Mouse (Mus musculus): ENCODE measurements around the gene Tlx2. TPM values are rescaled to one million over a fixed set of nuclear protein-coding genes. Genes with fewer than 3 reads are reported as not detected.

Gene Tlx2
- polyA plus RNA-seq (2012; rRNA removed), result not detected in 2 replicates

DNA sequence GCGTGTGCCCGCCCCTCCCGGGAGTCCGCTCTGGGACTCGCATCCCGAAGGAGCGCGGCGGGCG lies at the start of gene Tlx2:
TSS of gene Tlx2 (minus strand) at position 47 of the 64 bp plus-strand sequence.
- DNase-seq (ENCODE audit: low read depth), result no peak

- no peak for DNase-seq (ENCODE audit: low read depth)
Observed at GRCm38 (mm10) chr6:83119734-83120051, 49.6 kb upstream of the Tlx2 start.

DNA sequence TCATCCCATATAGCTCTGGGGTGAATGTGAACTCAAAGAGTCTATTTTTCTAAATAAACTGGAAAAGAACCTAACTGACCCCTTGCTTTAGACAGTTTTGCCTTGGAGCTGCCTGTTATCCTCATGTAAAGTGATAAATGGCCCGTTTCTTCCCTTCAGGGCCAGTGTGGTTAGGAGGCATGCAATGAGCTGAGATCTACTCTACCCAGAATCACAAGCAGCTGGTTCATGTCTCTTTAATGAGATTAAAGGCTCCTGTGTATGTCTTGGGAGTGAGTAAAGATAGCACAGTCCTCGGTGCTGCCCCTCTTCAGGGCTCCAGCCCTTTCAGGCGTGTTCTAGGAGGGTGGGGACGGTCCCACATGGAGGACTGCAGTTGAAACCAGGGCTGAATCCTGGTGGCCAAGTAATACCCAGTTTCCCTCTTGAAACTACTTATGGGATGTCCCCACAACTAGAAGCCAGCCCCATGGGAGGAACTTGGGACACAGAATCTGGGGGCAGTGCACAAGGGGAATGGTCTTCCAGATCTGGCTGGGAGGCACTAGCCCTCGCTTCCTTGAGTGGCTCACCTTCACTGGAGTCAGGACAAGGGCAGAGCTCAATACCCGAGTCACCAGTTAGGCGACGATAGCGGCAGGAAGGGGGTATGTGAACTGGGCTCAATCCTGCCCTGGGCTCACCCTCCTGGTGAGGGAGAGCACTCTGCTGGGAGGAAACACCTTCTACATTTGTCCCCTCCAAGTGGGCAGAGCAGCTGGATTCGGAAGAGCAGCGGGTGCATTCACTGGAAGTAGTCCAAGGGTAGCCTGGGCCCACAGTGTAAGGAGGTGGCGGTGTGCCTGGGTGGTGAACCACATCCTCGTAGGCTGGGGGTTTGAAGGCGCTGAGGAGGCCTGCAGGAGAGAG lies 49.0 kb upstream of the Tlx2 start:
- no peak for DNase-seq (ENCODE audit: low read depth)

DNA sequence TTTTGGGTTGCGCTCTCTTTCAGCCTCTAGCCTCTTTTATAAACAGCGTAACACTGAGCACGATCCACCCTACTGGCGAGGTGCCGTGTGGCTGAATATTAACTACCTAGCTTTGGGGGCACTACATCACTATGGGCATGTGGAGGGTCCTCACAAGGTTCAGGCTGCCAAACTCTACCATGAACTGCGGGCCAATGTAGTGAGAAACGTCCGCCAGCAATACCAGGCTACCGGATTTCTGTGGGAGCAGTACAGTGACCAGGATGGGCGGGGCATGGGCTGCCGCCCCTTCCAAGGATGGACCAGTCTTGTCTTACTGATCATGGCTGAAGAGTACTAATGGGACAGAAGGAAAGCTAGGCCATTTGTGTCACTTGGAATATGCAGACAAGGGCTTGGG lies 48.3 kb upstream of the Tlx2 start:
- DNase-seq (ENCODE audit: low read depth), result no peak

DNA sequence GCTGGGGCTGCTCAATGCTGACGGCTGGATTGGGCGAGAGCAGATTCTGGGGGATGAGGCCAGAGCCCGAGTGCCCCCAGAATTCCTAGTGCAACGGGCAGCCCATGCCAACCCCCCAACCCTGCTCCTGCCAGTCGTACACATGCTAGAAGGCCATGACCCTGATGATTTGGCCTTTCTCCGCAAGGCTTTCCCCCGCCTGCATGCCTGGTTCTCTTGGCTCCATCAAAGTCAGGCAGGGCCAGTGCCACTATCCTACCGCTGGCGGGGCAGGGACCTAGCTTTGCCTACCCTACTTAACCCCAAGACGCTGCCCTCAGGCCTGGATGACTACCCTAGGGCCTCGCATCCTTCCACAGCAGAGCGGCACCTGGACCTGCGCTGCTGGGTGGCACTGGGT lies 47.5 kb upstream of the Tlx2 start:
- DNase-seq (ENCODE audit: low read depth), result no peak

GRCm38 (mm10) chr6:83117165-83117438 lies 47.0 kb upstream of the Tlx2 start:
- no peak for DNase-seq (ENCODE audit: low read depth)

DNA sequence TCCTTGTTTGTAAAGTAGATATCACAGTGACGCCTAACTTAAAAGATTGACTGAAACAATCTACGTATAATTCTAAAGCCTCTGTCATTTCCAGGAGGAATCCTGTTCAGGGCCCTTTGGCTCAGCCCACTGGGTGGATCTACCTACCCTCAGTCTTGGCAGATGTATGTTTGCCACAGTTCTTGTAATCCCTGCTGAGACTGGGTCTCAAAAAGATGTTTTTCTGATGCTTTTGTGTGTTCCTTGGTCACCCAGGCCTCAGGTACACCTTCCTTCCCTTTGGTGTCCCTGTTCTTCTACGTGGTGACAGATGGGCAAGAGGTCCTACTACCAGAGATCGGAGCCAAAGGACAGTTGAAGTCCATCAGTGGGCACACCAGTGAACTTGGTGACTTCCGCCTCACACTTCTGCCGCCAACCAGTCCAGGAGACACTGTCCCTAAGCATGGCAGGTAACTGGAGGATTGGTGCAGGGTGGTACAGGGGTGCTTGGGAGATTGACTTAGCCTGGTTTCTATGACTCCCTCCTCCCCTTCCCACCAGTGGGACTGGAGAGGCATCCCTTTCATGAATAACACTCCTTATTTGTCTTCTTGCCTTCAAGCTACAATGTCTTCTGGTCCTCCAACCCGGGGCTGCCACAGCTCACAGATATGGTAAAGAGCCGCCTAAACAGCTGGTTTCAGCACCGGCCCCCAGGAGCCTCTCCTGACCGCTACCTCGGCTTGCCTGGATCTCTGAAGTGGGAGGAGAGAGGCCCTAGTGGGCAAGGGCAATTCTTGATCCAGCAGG lies 46.5 kb upstream of the Tlx2 start:
- no peak for DNase-seq (ENCODE audit: low read depth)

- DNase-seq (ENCODE audit: low read depth), result no peak
Observed at GRCm38 (mm10) chr6:83115682-83116372, 45.7 kb upstream of the Tlx2 start.

DNA sequence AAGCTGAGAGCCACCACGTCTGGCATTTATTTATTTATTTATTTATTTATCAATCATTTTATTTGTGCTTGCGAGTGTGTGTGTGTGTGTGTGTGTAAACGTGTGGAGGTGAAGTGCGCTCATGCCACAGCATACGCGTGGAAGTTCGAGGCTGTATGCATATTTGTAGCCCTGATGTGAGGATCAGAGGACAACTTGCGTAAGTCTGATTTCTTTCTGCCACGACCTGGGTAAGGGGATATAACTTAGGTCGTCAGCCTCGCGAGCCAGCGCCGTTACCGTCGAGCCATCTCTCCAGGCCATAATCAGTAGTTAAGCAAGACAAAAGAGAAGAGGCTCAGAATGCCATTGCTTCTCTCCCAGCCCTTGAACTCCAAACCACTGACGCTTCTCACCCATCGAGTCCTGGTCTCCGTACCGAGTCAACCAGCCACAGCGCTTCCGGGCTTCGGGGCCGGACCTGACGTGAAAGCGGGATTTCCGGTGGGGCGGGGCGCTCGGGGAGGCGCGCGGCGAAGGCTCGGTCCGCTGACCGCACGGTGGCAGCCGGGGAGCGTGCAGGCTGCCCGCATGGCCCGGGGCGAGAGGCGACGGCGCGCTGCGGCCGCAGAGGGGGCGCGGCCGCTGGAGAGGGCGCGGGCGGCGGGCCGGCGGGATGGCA lies 45.0 kb upstream of the Tlx2 start, which contains the start of gene Mogs:
TSS of gene Mogs (plus strand) at position 486 of the 661 bp plus-strand sequence.
- no peak for DNase-seq (ENCODE audit: low read depth)

DNA sequence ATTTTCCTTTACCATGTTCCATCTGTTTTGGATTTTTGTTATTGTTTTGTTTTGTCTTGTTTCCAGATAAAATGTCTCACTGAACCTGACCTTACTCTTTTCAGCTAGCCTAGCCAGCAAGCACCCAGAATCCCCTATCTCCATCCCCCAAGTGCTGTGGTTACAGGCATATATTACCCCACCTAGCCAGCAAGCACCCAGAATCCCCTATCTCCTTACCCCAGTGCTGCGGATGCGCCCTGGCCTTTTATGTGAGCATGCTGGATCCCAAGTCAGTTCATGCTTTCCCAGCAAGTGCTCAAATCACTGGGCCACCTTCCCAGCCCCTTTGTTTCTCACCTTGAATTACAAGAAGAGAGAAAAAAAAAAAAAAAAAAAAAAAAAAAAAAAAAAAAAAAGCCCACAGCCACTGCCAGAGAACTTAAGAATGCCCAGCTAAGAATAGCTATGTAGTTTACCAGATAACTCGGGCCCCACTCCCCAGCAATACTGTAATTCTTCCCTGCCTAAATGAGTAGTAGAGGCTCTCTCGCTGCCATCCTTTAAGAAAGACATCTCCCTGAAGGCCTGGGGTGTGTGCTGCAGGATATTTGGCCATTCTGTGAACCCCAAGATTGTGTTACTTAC lies 41.5 kb upstream of the Tlx2 start:
- DNase-seq (ENCODE audit: low read depth), result no peak

GRCm38 (mm10) chr6:83108762-83109668 lies 38.9 kb upstream of the Tlx2 start, which contains the start of gene Mrpl53:
TSS of gene Mrpl53 (plus strand) at chr6:83109040.
- no peak for DNase-seq (ENCODE audit: low read depth)

DNA sequence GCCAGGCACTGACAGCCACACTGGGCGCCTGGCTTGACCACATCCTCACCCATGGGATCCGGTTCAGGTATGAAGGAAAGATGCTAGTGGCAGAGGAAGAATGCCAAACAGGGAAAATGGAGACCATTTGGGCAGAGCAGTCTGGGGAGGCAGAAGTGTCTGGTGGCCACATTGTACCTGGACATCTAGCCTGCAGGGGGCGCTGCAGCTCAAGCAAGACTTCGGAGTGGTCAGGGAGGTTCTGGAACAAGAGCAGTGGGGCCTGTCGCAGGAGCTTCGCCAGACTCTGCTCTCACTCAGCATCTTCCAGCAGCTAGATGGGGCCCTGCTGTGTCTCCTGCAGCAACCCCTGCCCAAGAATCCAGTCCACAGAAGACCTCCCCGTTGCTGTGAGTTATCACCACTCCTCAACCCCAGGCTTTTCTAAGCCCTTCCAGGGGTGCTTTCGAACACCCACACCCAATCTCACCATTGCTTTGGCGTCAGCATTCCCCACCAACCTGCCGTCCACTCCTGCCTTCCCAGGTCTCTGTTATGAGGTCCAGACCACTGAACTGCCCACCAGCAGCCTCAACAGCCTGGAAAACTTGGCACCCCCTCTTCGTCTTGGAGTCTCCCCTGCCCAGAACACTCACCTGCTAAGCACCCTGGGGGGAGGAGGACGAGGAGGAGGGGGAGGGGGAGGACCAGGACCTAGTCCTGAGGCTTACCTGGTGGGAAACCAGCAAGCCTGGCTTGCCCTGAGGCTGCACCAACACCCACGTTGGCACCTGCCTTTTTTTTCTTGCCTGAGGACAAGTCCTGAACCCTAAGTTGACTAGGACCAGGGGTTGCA lies 37.7 kb upstream of the Tlx2 start:
- no peak for DNase-seq (ENCODE audit: low read depth)

- DNase-seq (ENCODE audit: low read depth), result no peak
Observed at GRCm38 (mm10) chr6:83104158-83104557, 34.1 kb upstream of the Tlx2 start.

DNA sequence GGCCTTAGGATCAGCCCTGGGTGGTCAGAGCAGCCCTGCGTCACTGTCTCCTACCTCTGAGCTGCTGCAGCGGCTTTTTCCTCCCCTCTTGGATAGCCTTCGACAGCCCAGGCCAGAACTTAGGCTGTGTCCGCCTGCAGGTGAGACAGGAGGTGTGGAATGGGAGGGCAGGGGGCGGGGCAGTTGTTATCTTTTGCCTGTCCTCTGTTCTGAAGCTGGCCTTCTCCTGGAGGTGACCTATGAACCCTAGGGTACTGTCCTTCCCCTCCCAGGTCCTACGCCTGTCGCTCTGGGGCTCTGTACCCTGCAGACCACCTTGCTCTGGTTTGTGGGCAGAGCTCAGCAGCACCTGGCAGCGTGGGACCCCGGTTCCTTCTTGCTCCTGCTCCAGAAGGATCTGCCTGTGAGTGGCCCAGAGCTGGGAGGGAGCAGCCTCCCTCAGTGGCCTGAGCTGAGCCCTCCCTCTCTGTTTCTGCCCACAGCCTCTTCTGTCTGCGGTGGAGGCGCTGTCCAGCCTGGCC lies 33.1 kb upstream of the Tlx2 start:
- no peak for DNase-seq (ENCODE audit: low read depth)

DNA sequence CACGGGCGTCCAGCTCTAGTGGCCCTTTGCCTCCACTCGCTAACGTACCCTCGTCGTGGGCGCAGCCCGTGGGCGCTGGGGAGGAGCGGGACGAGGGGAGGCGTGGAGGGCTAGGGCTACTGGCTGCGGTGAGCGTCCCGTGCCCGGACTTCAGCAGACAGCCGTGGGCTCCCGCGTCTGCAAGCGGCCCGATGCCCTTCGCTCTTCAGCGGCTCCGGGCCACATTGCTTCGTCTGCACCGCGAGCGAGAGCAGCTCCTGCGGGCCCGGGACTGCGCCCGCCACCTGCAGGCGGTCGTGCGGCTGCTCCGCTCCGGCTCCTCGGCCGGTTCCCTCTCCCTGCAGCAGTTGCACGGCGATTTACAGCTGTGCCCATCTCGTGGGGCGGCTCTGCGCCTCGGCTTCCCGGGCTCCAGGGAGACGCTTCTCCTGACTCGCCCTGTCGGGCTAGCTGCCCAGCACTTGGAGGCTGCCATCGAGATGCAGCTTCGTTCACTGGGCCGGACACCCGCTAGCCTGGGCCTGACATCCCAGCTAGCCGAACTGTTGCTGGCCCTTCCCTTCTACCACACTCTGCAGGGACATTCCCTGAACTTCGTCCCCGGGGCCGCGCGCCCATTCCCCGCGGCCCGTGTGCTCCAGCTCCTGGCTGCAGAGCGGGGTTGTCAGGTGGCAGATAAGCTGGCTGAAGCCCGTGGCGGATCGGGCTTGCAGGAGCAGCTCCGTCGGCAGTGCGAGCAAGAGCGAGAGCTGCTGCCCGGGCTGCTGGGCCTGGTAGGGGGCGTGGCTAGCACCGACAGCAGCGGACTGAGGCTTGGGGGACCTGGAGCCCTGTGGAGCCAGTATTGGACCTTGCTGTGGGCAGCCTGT lies 31.8 kb upstream of the Tlx2 start:
- no peak for DNase-seq (ENCODE audit: low read depth)

DNA sequence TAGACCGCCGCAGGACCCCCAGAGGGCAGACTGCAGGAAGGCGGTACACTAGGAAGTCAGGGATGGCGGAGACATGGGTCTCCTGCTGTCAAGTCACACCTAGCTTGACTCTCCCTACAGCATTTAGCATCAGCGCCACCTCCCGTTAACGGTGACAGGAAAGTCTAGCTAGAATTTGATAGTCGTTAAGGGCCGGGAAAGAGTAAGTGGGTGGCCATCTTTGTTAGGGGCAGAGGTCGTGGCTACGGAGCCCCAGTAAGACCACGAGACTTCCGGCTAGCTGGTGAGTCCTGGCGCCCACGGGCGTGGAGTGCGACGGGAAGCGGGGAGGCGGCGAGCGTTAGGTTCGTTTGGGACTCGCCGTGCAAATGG lies 31.2 kb upstream of the Tlx2 start, which contains the start of the genes Ccdc142 and Gm42688:
TSS of gene Ccdc142 (plus strand) at position 286 of the 372 bp plus-strand sequence.
TSS of gene Gm42688 (plus strand) at position 302 of the 372 bp plus-strand sequence.
- DNase-seq (ENCODE audit: low read depth), result no peak

DNA sequence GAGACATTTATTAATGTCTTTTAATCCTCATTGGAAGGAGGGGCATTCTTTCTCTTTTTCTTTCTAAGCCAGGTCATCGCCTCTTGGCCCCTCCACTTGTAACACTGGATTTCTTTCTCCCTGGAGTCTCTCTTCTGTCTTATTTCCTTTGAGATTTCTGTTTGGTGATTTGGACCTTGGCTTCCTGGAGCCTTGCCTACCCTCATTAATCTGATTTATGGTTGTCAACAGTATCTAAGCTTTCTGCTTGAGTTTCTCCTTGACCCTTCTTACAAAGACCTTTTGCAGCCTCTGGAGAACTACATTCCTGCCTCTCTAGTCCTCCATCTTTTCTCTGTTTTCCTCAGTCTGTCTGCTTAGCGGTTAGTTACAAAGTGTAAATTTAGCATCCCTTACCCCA lies 28.3 kb upstream of the Tlx2 start:
- no peak for DNase-seq (ENCODE audit: low read depth)

- no peak for DNase-seq (ENCODE audit: low read depth)
Observed at GRCm38 (mm10) chr6:83095968-83096367, 25.9 kb upstream of the Tlx2 start.

All from gonadal fat pad, adult 2 months (tissue).